Mouse (Mus musculus) intestine, postnatal 0 days (tissue): ENCODE results near the gene Pkd1. TPM values are rescaled to one million over a fixed set of nuclear protein-coding genes. Genes with fewer than 3 reads are reported as not detected.
A peak's percentile ranks its signal among the peaks of the same experiment; 100 is the strongest.

Experiments
- ATAC-seq: fragments of 200-750 bp; cut with Nextera tagmentation; 2 replicates; pipeline ENCODE4 v1.8.0; 2017; ENCODE audit warnings: mild to moderate bottlenecking, moderate TSS enrichment, moderate library complexity
- H3K27ac ChIP-seq: fragments of 300-500 bp; sonication (generic); 2 replicates; pipeline ENCODE4 v1.5.1; 2014; ENCODE audit warnings: mild to moderate bottlenecking, low read depth, low read length, moderate library complexity
- H3K27me3 ChIP-seq: fragments of 300-500 bp; sonication (generic); replicated peaks from 2 replicates; pipeline ENCODE4 v1.6.1; 2014; ENCODE audit warnings: low read length, mixed read lengths; ENCODE audit not compliant: control insufficient read depth, insufficient read depth
- H3K36me3 ChIP-seq: fragments of 300-500 bp; sonication (generic); 2 replicates; pipeline ENCODE4 v1.6.1; 2014; ENCODE audit warnings: mild to moderate bottlenecking, moderate library complexity; ENCODE audit not compliant: control insufficient read depth, insufficient read depth
- H3K4me1 ChIP-seq: fragments of 300-500 bp; sonication (generic); replicated peaks from 2 replicates; pipeline ENCODE4 v1.6.1; 2014; ENCODE audit warnings: antibody characterized with exemption, low read length, mixed read lengths; ENCODE audit not compliant: control insufficient read depth, insufficient read depth
- H3K4me2 ChIP-seq: fragments of 300-500 bp; sonication (generic); replicated peaks from 2 replicates; pipeline ENCODE4 v1.6.1; 2014; ENCODE audit warnings: low read depth, mild to moderate bottlenecking, moderate library complexity
- H3K4me3 ChIP-seq: fragments of 300-500 bp; sonication (generic); 2 replicates; pipeline ENCODE4 v1.5.1; 2014; ENCODE audit warnings: low read depth, low read length
- H3K9ac ChIP-seq: fragments of 300-500 bp; sonication (generic); 2 replicates; pipeline ENCODE4 v1.6.1; 2014; ENCODE audit warnings: mild to moderate bottlenecking, low read depth, low read length
- H3K9me3 ChIP-seq: fragments of 300-500 bp; sonication (generic); 2 replicates; pipeline ENCODE4 v1.6.1; 2016; ENCODE audit warnings: mixed run types; ENCODE audit not compliant: control insufficient read depth
- CTCF ChIP-seq: sonication (generic); IDR thresholded peaks from 2 replicates; pipeline ENCODE4 v1.5.1; 2016; ENCODE audit warnings: low read depth, mild to moderate bottlenecking, control low read depth, antibody characterized with exemption, moderate library complexity
- WGBS: fragments of 180-500 bp; shearing (Covaris S2); extraction: QIAGEN DNeasy Blood & Tissue Kit; methylation state at CpG from one replicate; pipeline ENCODE4 v1.1.7; 2014; 5-methylcytosine and 5-hydroxymethylcytosine counted together
- polyA plus RNA-seq: library from polyadenylated mRNA; unstranded; fragments of >200 nt; fragmentation: Nextera tagmentation; extraction: Ambion mirVana; gene quantifications from 2 replicates; pipeline ENCODE4 v1.2.1, GENCODE M21; 2015

Gene Pkd1
- polyA plus RNA-seq, 1 experiment from 2014 or later, result 5.4 TPM

DNA sequence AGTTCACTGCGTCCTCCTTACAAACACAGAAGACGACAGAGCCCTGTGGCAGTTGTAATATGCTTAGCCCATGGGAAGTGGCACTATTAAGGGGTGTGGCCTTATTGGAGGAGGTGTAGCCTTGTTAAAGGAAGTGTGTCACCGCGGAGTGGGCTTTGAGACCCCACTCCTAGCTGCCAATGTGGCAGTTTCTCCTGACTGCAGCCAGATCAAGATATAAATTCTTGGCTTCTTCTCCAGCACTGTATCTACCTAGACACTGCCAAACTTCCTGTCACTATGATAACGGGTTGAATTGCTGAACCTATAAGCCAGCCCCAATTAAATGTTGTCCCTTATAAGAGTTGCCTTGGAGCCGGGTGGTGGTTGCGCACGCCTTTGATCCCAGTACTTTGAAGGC lies 75.8 kb downstream of the Pkd1 start:
- H3K36me3 ChIP-seq, result peaks cover 93% of the 10 kb centered on the region
- no peak overlapping the region for H3K4me3 ChIP-seq
- no peak for ATAC-seq
- WGBS, result 93% methylated on average over 8 of the region's 8 CpGs
- H3K27ac ChIP-seq, result no peak overlapping the region
- no peaks in the 10 kb centered on the region for H3K4me1 ChIP-seq
- H3K9ac ChIP-seq, result no peak overlapping the region
- H3K27me3 ChIP-seq, result no peaks in the 10 kb centered on the region
- TF ChIP-seq CTCF, result no peak
- no peak overlapping the region for H3K4me2 ChIP-seq
- H3K9me3 ChIP-seq, result no peaks in the 10 kb centered on the region

DNA sequence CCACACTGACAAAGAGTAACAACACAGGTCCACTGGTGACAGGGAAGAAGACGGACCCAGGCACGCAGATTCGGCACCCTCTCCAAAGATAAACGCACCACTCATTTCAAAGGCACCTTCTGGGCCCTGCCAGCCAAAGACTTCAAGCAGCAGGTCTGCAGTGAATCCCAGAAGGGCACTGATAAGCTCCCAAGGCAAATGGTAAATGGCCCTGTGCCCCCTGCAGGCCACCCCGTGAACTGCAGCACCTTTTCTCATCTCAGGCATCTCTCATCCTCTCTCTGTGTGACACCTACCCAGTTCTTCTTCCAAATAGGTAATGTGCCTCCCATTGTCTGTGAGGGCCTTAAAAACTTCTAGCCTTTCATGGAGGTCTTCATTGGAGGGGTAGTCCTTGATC lies 79.0 kb downstream of the Pkd1 start:
- TF ChIP-seq CTCF, result peak; percentile 94
- Histone ChIP-seq H3K9me3 (no peaks in the 10 kb centered on the region), H3K36me3 (peaks cover 66% of the 10 kb centered on the region), H3K4me1 (no peaks in the 10 kb centered on the region), H3K4me3 (no peak overlapping the region), H3K4me2 (no peak overlapping the region), H3K9ac (no peak overlapping the region), H3K27me3 (no peaks in the 10 kb centered on the region), H3K27ac (no peak overlapping the region)
- ATAC-seq, result no peak
- WGBS, result 44% methylated on average over 5 of the region's 5 CpGs

DNA sequence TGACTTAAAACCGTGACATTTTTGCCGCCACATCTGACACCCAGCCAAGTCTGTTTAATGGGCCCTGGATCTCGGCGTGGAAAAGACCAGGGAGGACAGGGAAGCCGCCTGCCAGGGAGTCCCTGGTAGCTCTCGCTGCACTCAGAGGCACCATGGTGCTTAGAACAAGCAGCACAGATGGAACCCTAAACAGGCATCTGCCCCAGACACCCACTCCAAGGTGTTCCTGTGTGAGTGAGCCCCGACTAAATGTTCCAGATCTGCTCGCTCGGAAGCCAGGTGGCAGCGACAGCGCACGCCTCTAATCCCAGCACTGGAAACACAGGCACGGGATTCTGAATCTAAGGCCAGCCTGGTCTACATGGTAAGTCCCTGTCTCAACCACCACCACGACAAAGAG lies 80.4 kb downstream of the Pkd1 start:
- Histone ChIP-seq H3K36me3 (peaks cover 51% of the 10 kb centered on the region), H3K4me2 (no peak overlapping the region), H3K4me3 (no peak overlapping the region), H3K27me3 (no peaks in the 10 kb centered on the region), H3K27ac (no peak overlapping the region), H3K9me3 (no peaks in the 10 kb centered on the region), H3K9ac (no peak overlapping the region), H3K4me1 (no peaks in the 10 kb centered on the region)
- 0 out of 2 replicates have a peak, but pooled peaks have one; percentile 9 for TF ChIP-seq CTCF
- no peak for ATAC-seq
- 86% methylated on average over 14 of the region's 14 CpGs for WGBS

DNA sequence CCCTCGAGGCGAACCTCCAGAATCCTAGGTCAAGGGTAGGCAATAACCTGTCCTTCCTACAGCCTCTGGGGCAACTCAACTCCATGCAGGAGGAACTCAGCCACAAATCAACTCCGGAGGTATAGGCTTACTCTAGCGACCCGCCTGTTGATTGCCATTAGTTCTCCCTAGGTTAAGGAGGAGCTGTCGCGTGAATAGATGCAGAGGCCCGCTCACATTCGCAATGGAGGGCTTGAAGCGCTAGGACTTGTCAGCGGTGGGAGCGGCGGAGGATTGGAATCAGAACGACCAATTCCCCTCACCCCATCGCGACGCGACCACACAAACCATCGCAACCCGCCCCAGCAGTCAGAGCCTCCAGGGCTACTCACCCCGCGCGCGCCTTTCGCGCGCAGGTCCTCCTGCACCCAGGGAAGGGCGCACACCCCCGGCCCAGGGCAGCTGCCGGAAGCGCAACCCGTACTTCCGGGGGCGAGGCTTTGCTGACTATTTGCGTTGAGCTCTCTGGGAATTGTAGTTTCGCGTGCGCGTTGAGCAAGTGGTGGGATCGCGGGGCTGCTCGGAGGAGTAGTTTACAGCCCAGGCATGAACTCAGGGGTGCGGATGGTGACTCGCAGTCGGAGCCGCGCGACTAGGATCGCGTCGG lies 82.7 kb downstream of the Pkd1 start, which contains the start of the genes Tsc2 and Nthl1:
TSS of gene Tsc2 (minus strand) at position 464 of the 646 bp plus-strand sequence.
TSS of gene Nthl1 (plus strand) at position 514 of the 646 bp plus-strand sequence.
- peak; percentile 72 for ATAC-seq
- no peak for TF ChIP-seq CTCF
- H3K9ac ChIP-seq, result peak within 1 kb of the TSS; percentile 80
- H3K4me2 ChIP-seq, result peak within 1 kb of the TSS; percentile 83
- WGBS, result 1% methylated on average over 51 of the region's 51 CpGs
- H3K27me3 ChIP-seq, result no peaks in the 10 kb centered on the region
- H3K9me3 ChIP-seq, result no peaks in the 10 kb centered on the region
- peaks cover 35% of the 10 kb centered on the region; the same call in 1 of the 2 replicates for H3K36me3 ChIP-seq
- no peaks in the 10 kb centered on the region for H3K4me1 ChIP-seq
- H3K27ac ChIP-seq, result peak within 1 kb of the TSS; percentile 66
- peak within 1 kb of the TSS; percentile 65 for H3K4me3 ChIP-seq

DNA sequence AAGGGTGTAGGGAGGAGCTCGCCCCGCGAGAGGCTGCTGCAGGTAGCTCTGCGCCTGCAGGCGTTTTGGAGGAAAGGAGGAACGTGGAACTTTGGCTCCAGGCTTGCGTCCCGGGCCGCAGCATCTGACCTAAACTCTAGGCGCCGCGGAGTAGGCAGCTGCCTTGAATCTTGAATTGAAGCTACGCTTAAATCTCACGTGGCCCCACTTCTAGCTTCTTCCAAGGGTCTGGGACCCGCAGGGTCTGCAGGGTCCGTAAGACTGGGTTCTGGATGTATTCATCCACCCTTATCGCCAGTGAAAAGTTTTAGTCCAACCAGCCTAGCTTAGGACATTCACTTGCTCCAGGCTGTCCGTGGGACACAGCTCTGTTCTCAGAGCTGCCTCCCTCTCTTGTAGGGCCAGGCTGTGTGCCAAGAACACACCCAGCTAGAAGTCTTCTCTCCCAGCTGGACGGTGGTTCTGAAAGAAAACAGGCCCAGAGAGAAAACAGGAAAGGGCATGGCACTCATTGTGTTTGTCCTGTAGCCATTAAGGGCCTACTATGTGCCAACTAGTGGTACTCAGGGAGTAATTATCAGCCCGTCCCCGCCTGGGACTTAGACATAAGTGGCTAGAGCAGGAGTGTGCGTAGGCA lies 83.3 kb downstream of the Pkd1 start:
- peak overlapping the region; percentile 66 for H3K27ac ChIP-seq
- WGBS, result 9% methylated on average over 22 of the region's 22 CpGs
- H3K27me3 ChIP-seq, result no peaks in the 10 kb centered on the region
- H3K9ac ChIP-seq, result peak overlapping the region; percentile 80
- no peaks in the 10 kb centered on the region for H3K9me3 ChIP-seq
- H3K4me3 ChIP-seq, result peak overlapping the region; percentile 65
- H3K4me1 ChIP-seq, result no peaks in the 10 kb centered on the region
- peak; percentile 18; the same call in 1 of the 2 replicates for TF ChIP-seq CTCF
- peaks cover 28% of the 10 kb centered on the region; the same call in 1 of the 2 replicates for H3K36me3 ChIP-seq
- peak overlapping the region; percentile 83 for H3K4me2 ChIP-seq
- ATAC-seq, result peak; percentile 44

DNA sequence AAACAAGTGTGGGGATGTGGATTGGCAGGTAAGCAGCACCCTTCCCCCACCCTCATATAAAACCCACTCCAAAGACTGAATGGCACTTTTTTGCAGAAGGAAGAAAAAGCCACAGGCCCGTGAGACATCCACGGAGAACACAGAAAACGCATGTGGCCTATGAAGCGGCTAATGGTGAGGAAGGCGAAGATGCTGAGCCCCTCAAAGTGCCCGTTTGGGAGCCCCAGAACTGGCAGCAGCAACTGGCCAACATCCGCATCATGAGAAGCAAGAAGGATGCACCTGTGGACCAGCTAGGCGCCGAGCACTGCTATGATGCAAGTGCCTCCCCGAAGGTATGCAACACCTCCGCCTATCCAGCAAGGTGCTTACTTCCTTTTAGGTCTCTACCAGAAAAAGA lies 84.2 kb downstream of the Pkd1 start:
- Histone ChIP-seq H3K27me3 (no peaks in the 10 kb centered on the region), H3K36me3 (peaks cover 20% of the 10 kb centered on the region; the same call in 1 of the 2 replicates), H3K9ac (no peak overlapping the region), H3K4me3 (no peak overlapping the region), H3K4me1 (no peaks in the 10 kb centered on the region), H3K9me3 (no peaks in the 10 kb centered on the region), H3K27ac (no peak overlapping the region), H3K4me2 (no peak overlapping the region)
- 98% methylated on average over 11 of the region's 11 CpGs for WGBS
- TF ChIP-seq CTCF, result no peak
- no peak for ATAC-seq
